Mouse (Mus musculus) heart, embryonic 12.5 days (tissue): ENCODE results near the gene Galnt14. TPM values are rescaled to one million over a fixed set of nuclear protein-coding genes. Genes with fewer than 3 reads are reported as not detected.

Experiments used
- ATAC-seq: fragments of 200-750 bp; cut with Nextera tagmentation; 2 replicates; pipeline ENCODE4 v1.8.0; 2017; ENCODE audit warnings: moderate TSS enrichment, moderate library complexity; ENCODE audit not compliant: insufficient number of reproducible peaks, low FRiP score
- H3K27ac ChIP-seq: fragments of 300-500 bp; sonication (generic); 2 replicates; pipeline ENCODE4 v1.5.1; 2016; ENCODE audit warnings: mild to moderate bottlenecking, moderate library complexity; ENCODE audit not compliant: poor library complexity, severe bottlenecking
- H3K27me3 ChIP-seq: fragments of 300-500 bp; sonication (generic); replicated peaks from 2 replicates; pipeline ENCODE4 v1.6.1; 2016; ENCODE audit warnings: mild to moderate bottlenecking, moderate library complexity
- H3K36me3 ChIP-seq: fragments of 300-500 bp; sonication (generic); 2 replicates; pipeline ENCODE4 v1.6.1; 2016; ENCODE audit warnings: mild to moderate bottlenecking, moderate library complexity
- H3K4me1 ChIP-seq: fragments of 300-500 bp; sonication (generic); replicated peaks from 2 replicates; pipeline ENCODE4 v1.6.1; 2016; ENCODE audit warnings: mild to moderate bottlenecking
- H3K4me2 ChIP-seq: fragments of 300-500 bp; sonication (generic); 2 replicates; pipeline ENCODE4 v1.6.1; 2016; ENCODE audit warnings: mild to moderate bottlenecking, moderate library complexity
- H3K4me3 ChIP-seq: fragments of 300-500 bp; sonication (generic); 2 replicates; pipeline ENCODE4 v1.5.1; 2016; ENCODE audit warnings: mild to moderate bottlenecking
- H3K9ac ChIP-seq: fragments of 300-500 bp; sonication (generic); 2 replicates; pipeline ENCODE4 v1.6.1; 2016; ENCODE audit warnings: mild to moderate bottlenecking, moderate library complexity
- H3K9me3 ChIP-seq: fragments of 300-500 bp; sonication (generic); replicated peaks from 2 replicates; pipeline ENCODE4 v1.6.1; 2016; ENCODE audit warnings: mild to moderate bottlenecking, moderate library complexity
- WGBS: fragments of 180-500 bp; shearing (Covaris S2); methylation state at CpG from one replicate; pipeline ENCODE4 v1.1.7; 2016; 5-methylcytosine and 5-hydroxymethylcytosine counted together
- polyA plus RNA-seq: library from polyadenylated mRNA; unstranded; fragments of >200 nt; fragmentation: Nextera tagmentation; extraction: Ambion mirVana; gene quantifications from 2 replicates; pipeline ENCODE4 v1.2.1, GENCODE M21; 2016

The Galnt14 gene
- 0.82 and 1.6 TPM in 2 replicates for polyA plus RNA-seq

GRCm38 (mm10) chr17:73710042-73710911 is at the start of gene Galnt14:
Galnt14 (minus strand) TSS chr17:73710453.
- Histone ChIP-seq H3K4me3 (peak within 1 kb of the TSS; percentile 65), H3K36me3 (no peaks in the 10 kb centered on the region), H3K4me2 (peak within 1 kb of the TSS; percentile 98), H3K9ac (peak within 1 kb of the TSS; percentile 73), H3K4me1 (0 out of 2 replicates have a peak, but pooled peaks cover 8% of the 10 kb centered on the region), H3K9me3 (no peaks in the 10 kb centered on the region), H3K27ac (no peak within 1 kb of the TSS), H3K27me3 (peaks cover 64% of the 10 kb centered on the region)
- peak; percentile 66 for ATAC-seq
- 1% methylated on average over 74 of the region's 75 CpGs for WGBS

- H3K9me3 ChIP-seq: no peaks in the 10 kb centered on the region
- 0 out of 2 replicates have a peak, but pooled peaks cover 7% of the 10 kb centered on the region for H3K27me3 ChIP-seq
- WGBS: 2% methylated on average over 6 of the region's 6 CpGs
- no peak overlapping the region for H3K9ac ChIP-seq
- H3K4me2 ChIP-seq: no peak overlapping the region
- no peak overlapping the region for H3K4me3 ChIP-seq
- no peaks in the 10 kb centered on the region for H3K4me1 ChIP-seq
- H3K27ac ChIP-seq: no peak overlapping the region
- no peaks in the 10 kb centered on the region for H3K36me3 ChIP-seq
- ATAC-seq: no peak
Measured at GRCm38 (mm10) chr17:73743681-73744311, 33.5 kb upstream of the Galnt14 start.

DNA sequence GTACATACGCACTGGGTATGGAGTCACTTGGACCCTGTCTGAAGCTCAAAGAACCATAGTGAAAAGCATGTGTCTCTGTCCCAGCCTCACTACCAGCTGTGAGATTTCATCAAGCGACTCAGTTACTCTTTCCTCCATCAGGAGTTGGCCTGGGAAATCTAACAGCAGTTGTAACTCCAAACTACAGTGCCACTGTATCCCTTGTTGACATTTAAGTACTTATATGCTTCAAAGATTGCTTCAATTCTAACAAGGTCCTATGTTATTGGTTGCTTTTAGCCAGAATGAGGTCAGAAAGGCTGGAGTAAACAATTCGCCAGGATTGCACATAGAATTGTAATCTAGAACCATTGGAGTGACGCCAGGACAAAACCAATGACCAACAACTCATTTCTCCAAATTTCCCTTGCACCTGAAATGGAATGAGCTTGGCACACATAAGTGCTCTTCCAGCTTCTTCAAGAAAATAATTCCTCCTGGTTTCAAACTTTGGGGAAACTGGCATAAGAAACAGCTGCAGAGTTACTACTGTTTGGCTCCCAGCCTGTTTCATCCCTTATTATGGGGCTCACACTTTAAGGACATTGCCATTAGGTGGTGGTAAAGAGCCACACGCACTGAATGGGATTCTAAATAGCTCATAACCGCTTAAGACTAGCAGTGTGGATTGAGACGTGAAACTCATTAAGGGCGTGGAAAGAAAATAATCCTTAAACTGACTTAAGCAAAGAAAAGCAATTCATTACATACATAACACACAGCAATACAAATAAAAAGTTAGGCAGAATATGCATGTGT is 13.8 kb upstream of the Galnt14 start:
- H3K9ac ChIP-seq: no peak overlapping the region
- ATAC-seq: no peak
- H3K4me1 ChIP-seq: no peaks in the 10 kb centered on the region
- H3K9me3 ChIP-seq: no peaks in the 10 kb centered on the region
- H3K36me3 ChIP-seq: no peaks in the 10 kb centered on the region
- no peak overlapping the region for H3K4me3 ChIP-seq
- peaks cover 4% of the 10 kb centered on the region for H3K27me3 ChIP-seq
- H3K4me2 ChIP-seq: no peak overlapping the region
- 55% methylated on average over 8 of the region's 8 CpGs for WGBS
- H3K27ac ChIP-seq: no peak overlapping the region

- Histone ChIP-seq H3K4me2 (no peak overlapping the region), H3K4me1 (no peaks in the 10 kb centered on the region), H3K27ac (no peak overlapping the region), H3K9me3 (no peaks in the 10 kb centered on the region), H3K36me3 (no peaks in the 10 kb centered on the region), H3K9ac (no peak overlapping the region), H3K27me3 (peaks cover 12% of the 10 kb centered on the region; the same call in 1 of the 2 replicates), H3K4me3 (no peak overlapping the region)
- ATAC-seq: no peak
- WGBS: 78% methylated on average over 2 of the region's 2 CpGs
Measured at GRCm38 (mm10) chr17:73719021-73719748, 8.9 kb upstream of the Galnt14 start.

GRCm38 (mm10) chr17:73716684-73717083 is 6.4 kb upstream of the Galnt14 start:
- no peak overlapping the region for H3K9ac ChIP-seq
- no peak for ATAC-seq
- no peak overlapping the region for H3K4me2 ChIP-seq
- H3K4me1 ChIP-seq: no peaks in the 10 kb centered on the region
- H3K36me3 ChIP-seq: no peaks in the 10 kb centered on the region
- H3K27me3 ChIP-seq: peaks cover 33% of the 10 kb centered on the region
- WGBS: 79% methylated on average over 3 of the region's 3 CpGs
- H3K27ac ChIP-seq: no peak overlapping the region
- no peak overlapping the region for H3K4me3 ChIP-seq
- H3K9me3 ChIP-seq: no peaks in the 10 kb centered on the region

- 69% methylated on average over 8 of the region's 8 CpGs for WGBS
- Histone ChIP-seq H3K27ac (no peak overlapping the region), H3K27me3 (peaks cover 52% of the 10 kb centered on the region), H3K36me3 (no peaks in the 10 kb centered on the region), H3K4me3 (no peak overlapping the region), H3K4me1 (0 out of 2 replicates have a peak, but pooled peaks cover 6% of the 10 kb centered on the region), H3K4me2 (no peak overlapping the region), H3K9ac (no peak overlapping the region), H3K9me3 (no peaks in the 10 kb centered on the region)
- ATAC-seq: no peak
Measured at GRCm38 (mm10) chr17:73714440-73715221, 4.4 kb upstream of the Galnt14 start.

- Histone ChIP-seq H3K4me1 (0 out of 2 replicates have a peak, but pooled peaks cover 8% of the 10 kb centered on the region), H3K9me3 (no peaks in the 10 kb centered on the region), H3K27me3 (peaks cover 61% of the 10 kb centered on the region), H3K9ac (no peak overlapping the region), H3K4me3 (no peak overlapping the region), H3K27ac (no peak overlapping the region), H3K36me3 (no peaks in the 10 kb centered on the region), H3K4me2 (no peak overlapping the region)
- no peak for ATAC-seq
- WGBS: 47% methylated on average over 11 of the region's 11 CpGs
Measured at GRCm38 (mm10) chr17:73713347-73713746, 3.1 kb upstream of the Galnt14 start.

GRCm38 (mm10) chr17:73711919-73712318 is 1.7 kb upstream of the Galnt14 start:
- no peak for ATAC-seq
- H3K9ac ChIP-seq: no peak overlapping the region
- no peaks in the 10 kb centered on the region for H3K36me3 ChIP-seq
- H3K27me3 ChIP-seq: peaks cover 64% of the 10 kb centered on the region
- H3K4me1 ChIP-seq: 0 out of 2 replicates have a peak, but pooled peaks cover 8% of the 10 kb centered on the region
- 61% methylated on average over 15 of the region's 15 CpGs for WGBS
- H3K27ac ChIP-seq: no peak overlapping the region
- no peak overlapping the region for H3K4me2 ChIP-seq
- no peaks in the 10 kb centered on the region for H3K9me3 ChIP-seq
- H3K4me3 ChIP-seq: no peak overlapping the region

GRCm38 (mm10) chr17:73709131-73710041 is 867 bp downstream of the Galnt14 start:
- peak overlapping the region; percentile 73 for H3K9ac ChIP-seq
- peaks cover 59% of the 10 kb centered on the region for H3K27me3 ChIP-seq
- H3K4me2 ChIP-seq: peak overlapping the region; percentile 98
- H3K4me1 ChIP-seq: 0 out of 2 replicates have a peak, but pooled peaks cover 8% of the 10 kb centered on the region
- peak overlapping the region; percentile 65 for H3K4me3 ChIP-seq
- ATAC-seq: no peak
- 3% methylated on average over 43 of the region's 43 CpGs for WGBS
- H3K36me3 ChIP-seq: no peaks in the 10 kb centered on the region
- H3K27ac ChIP-seq: no peak overlapping the region
- H3K9me3 ChIP-seq: no peaks in the 10 kb centered on the region
